Mouse (Mus musculus) neural tube, embryonic 14.5 days (tissue): ENCODE measurements around the gene Src. TPM values are rescaled to one million over a fixed set of nuclear protein-coding genes. Genes with fewer than 3 reads are reported as not detected.

Source experiments
- ATAC-seq: fragments of 200-750 bp; cut with Nextera tagmentation; 2 replicates; pipeline ENCODE4 v1.8.0; 2017; ENCODE audit warnings: low read depth, mild to moderate bottlenecking, moderate TSS enrichment, moderate library complexity
- H3K27ac ChIP-seq: fragments of 300-500 bp; sonication (generic); 2 replicates; pipeline ENCODE4 v1.5.1; 2014; ENCODE audit warnings: low read depth, mild to moderate bottlenecking, control low read depth, low read length, moderate library complexity, mixed read lengths
- H3K27me3 ChIP-seq: fragments of 300-500 bp; sonication (generic); 2 replicates; pipeline ENCODE4 v1.6.1; 2014; ENCODE audit warnings: low read length; ENCODE audit not compliant: control insufficient read depth, insufficient read depth
- H3K36me3 ChIP-seq: fragments of 300-500 bp; sonication (generic); 2 replicates; pipeline ENCODE4 v1.6.1; 2014; ENCODE audit warnings: low read length, mixed read lengths; ENCODE audit not compliant: control insufficient read depth, insufficient read depth
- H3K4me1 ChIP-seq: fragments of 300-500 bp; sonication (generic); 2 replicates; pipeline ENCODE4 v1.6.1; 2014; ENCODE audit warnings: low read length; ENCODE audit not compliant: control insufficient read depth, insufficient read depth
- H3K4me2 ChIP-seq: fragments of 300-500 bp; sonication (generic); 2 replicates; pipeline ENCODE4 v1.6.1; 2014; ENCODE audit warnings: mild to moderate bottlenecking, low read depth, low read length, control low read depth
- H3K4me3 ChIP-seq: fragments of 300-500 bp; sonication (generic); 2 replicates; pipeline ENCODE4 v1.5.1; 2014; ENCODE audit warnings: low read depth, low read length, control low read depth, mixed read lengths
- H3K9ac ChIP-seq: fragments of 300-500 bp; sonication (generic); replicated peaks from 2 replicates; pipeline ENCODE4 v1.6.1; 2014; ENCODE audit warnings: low read depth, mild to moderate bottlenecking, control low read depth, low read length, mixed read lengths
- H3K9me3 ChIP-seq: fragments of 300-500 bp; sonication (generic); 2 replicates; pipeline ENCODE4 v1.6.1; 2016; ENCODE audit warnings: low read length; ENCODE audit not compliant: control insufficient read depth
- WGBS: fragments of 180-500 bp; shearing (Covaris S2); extraction: QIAGEN DNeasy Blood & Tissue Kit; methylation state at CpG from one replicate; pipeline ENCODE4 v1.1.7; 2014; 5-methylcytosine and 5-hydroxymethylcytosine counted together
- polyA plus RNA-seq: library from polyadenylated mRNA; unstranded; fragments of >200 nt; fragmentation: Nextera tagmentation; extraction: Ambion mirVana; gene quantifications from 2 replicates; pipeline ENCODE4 v1.2.1, GENCODE M21; 2014

The Src gene
- polyA plus RNA-seq, 1 experiment from 2014 or later: 23.9 TPM

GRCm38 (mm10) chr2:157428351-157429139 lies 10.3 kb downstream of the Src start:
- 87% methylated on average over 13 of the region's 13 CpGs for WGBS
- peaks cover 62% of the 10 kb centered on the region for H3K4me1 ChIP-seq
- no peak overlapping the region for H3K4me3 ChIP-seq
- H3K9me3 ChIP-seq: no peaks in the 10 kb centered on the region
- no peak overlapping the region for H3K27ac ChIP-seq
- H3K27me3 ChIP-seq: no peaks in the 10 kb centered on the region
- H3K4me2 ChIP-seq: no peak overlapping the region
- H3K9ac ChIP-seq: no peak overlapping the region
- no peak for ATAC-seq
- H3K36me3 ChIP-seq: 0 out of 2 replicates have a peak, but pooled peaks cover 5% of the 10 kb centered on the region

- H3K27ac ChIP-seq: peak overlapping the region; percentile 10; the same call in 1 of the 2 replicates
- 90% methylated on average over 7 of the region's 7 CpGs for WGBS
Measured at GRCm38 (mm10) chr2:157429735-157430134, 11.5 kb downstream of the Src start.

GRCm38 (mm10) chr2:157430667-157431429 lies 12.6 kb downstream of the Src start:
- Histone ChIP-seq H3K4me2 (no peak overlapping the region), H3K27me3 (no peaks in the 10 kb centered on the region), H3K4me3 (no peak overlapping the region), H3K9me3 (no peaks in the 10 kb centered on the region), H3K4me1 (peaks cover 65% of the 10 kb centered on the region), H3K36me3 (0 out of 2 replicates have a peak, but pooled peaks cover 5% of the 10 kb centered on the region), H3K27ac (no peak overlapping the region), H3K9ac (no peak overlapping the region)
- no peak for ATAC-seq
- WGBS: 86% methylated on average over 4 of the region's 4 CpGs

More at GRCm38 (mm10) chr2:157429735-157430134, 11.5 kb downstream of the Src start:
- 0 out of 2 replicates have a peak, but pooled peaks cover 5% of the 10 kb centered on the region for H3K36me3 ChIP-seq
- H3K9me3 ChIP-seq: no peaks in the 10 kb centered on the region
- no peak for ATAC-seq
- H3K27me3 ChIP-seq: no peaks in the 10 kb centered on the region
- no peak overlapping the region for H3K4me3 ChIP-seq
- no peak overlapping the region for H3K4me2 ChIP-seq
- H3K9ac ChIP-seq: no peak overlapping the region
- peaks cover 69% of the 10 kb centered on the region for H3K4me1 ChIP-seq

GRCm38 (mm10) chr2:157431912-157432311 lies 13.7 kb downstream of the Src start:
- Histone ChIP-seq H3K27me3 (no peaks in the 10 kb centered on the region), H3K4me3 (no peak overlapping the region), H3K27ac (peak overlapping the region; percentile 68), H3K9me3 (no peaks in the 10 kb centered on the region), H3K9ac (0 out of 2 replicates have a peak overlapping the region, but pooled peaks have one; percentile 16), H3K4me1 (peaks cover 57% of the 10 kb centered on the region), H3K4me2 (no peak overlapping the region), H3K36me3 (0 out of 2 replicates have a peak, but pooled peaks cover 5% of the 10 kb centered on the region)
- WGBS: 84% methylated on average over 5 of the region's 5 CpGs
- ATAC-seq: 0 out of 2 replicates have a peak, but pooled peaks have one; percentile 21

GRCm38 (mm10) chr2:157432476-157432875 lies 14.2 kb downstream of the Src start:
- Histone ChIP-seq H3K27ac (peak overlapping the region; percentile 68), H3K4me2 (no peak overlapping the region), H3K4me3 (no peak overlapping the region), H3K4me1 (peaks cover 51% of the 10 kb centered on the region), H3K36me3 (0 out of 2 replicates have a peak, but pooled peaks cover 3% of the 10 kb centered on the region), H3K9me3 (no peaks in the 10 kb centered on the region), H3K9ac (no peak overlapping the region), H3K27me3 (no peaks in the 10 kb centered on the region)
- 52% methylated on average over 9 of the region's 9 CpGs for WGBS
- peak; percentile 50; the same call in 1 of the 2 replicates for ATAC-seq

- Histone ChIP-seq H3K4me1 (peaks cover 43% of the 10 kb centered on the region), H3K4me2 (no peak overlapping the region), H3K9ac (no peak overlapping the region), H3K9me3 (no peaks in the 10 kb centered on the region), H3K4me3 (no peak overlapping the region), H3K27ac (no peak overlapping the region), H3K27me3 (no peaks in the 10 kb centered on the region), H3K36me3 (0 out of 2 replicates have a peak, but pooled peaks cover 2% of the 10 kb centered on the region)
- ATAC-seq: no peak
- WGBS: 46% methylated on average over 9 of the region's 9 CpGs
Measured at GRCm38 (mm10) chr2:157434041-157434440, 15.8 kb downstream of the Src start.

- Histone ChIP-seq H3K4me1 (peaks cover 42% of the 10 kb centered on the region), H3K4me2 (no peak overlapping the region), H3K27me3 (no peaks in the 10 kb centered on the region), H3K9me3 (no peaks in the 10 kb centered on the region), H3K9ac (no peak overlapping the region), H3K36me3 (0 out of 2 replicates have a peak, but pooled peaks cover 4% of the 10 kb centered on the region), H3K27ac (peak overlapping the region; percentile 23; the same call in 1 of the 2 replicates), H3K4me3 (no peak overlapping the region)
- WGBS: 20% methylated on average over 6 of the region's 6 CpGs
- ATAC-seq: peak; percentile 16; the same call in 1 of the 2 replicates
Measured at GRCm38 (mm10) chr2:157434497-157434896, 16.3 kb downstream of the Src start.

GRCm38 (mm10) chr2:157436496-157436895 lies 18.3 kb downstream of the Src start:
- Histone ChIP-seq H3K27me3 (no peaks in the 10 kb centered on the region), H3K4me1 (peaks cover 31% of the 10 kb centered on the region), H3K4me3 (no peak overlapping the region), H3K4me2 (no peak overlapping the region), H3K9me3 (no peaks in the 10 kb centered on the region), H3K36me3 (peaks cover 11% of the 10 kb centered on the region), H3K9ac (no peak overlapping the region), H3K27ac (no peak overlapping the region)
- WGBS: 87% methylated on average over 11 of the region's 11 CpGs
- ATAC-seq: no peak
